Mouse (Mus musculus): ENCODE results near the gene Rbms2. TPM values are rescaled to one million over a fixed set of nuclear protein-coding genes. Genes with fewer than 3 reads are reported as not detected.
A peak's percentile ranks its signal among the peaks of the same experiment; 100 is the strongest.
"Not testable (repeated sequence)": the region's sequence is repeated elsewhere in the genome, so short reads cannot be mapped to it uniquely, and the experiment has no call there.

Rbms2 gene
- 35.8 and 37.7 TPM in 2 replicates for polyA plus RNA-seq (2015; fragmentation: Nextera tagmentation; extraction: Ambion mirVana)

- Histone ChIP-seq H3K4me2 (ENCODE audit: low read depth, low read length) (peak within 1 kb of the TSS; percentile 69), H3K27me3 (ENCODE audit: control insufficient read depth, insufficient read depth, low read length) (no peaks in the 10 kb centered on the region), H3K4me3 (ENCODE audit: low read length) (peak within 1 kb of the TSS; percentile 53), H3K27ac (ENCODE audit: low read length) (peak within 1 kb of the TSS; percentile 91), H3K4me1 (ENCODE audit: control insufficient read depth, insufficient read depth, low read length) (peaks cover 16% of the 10 kb centered on the region), H3K9ac (ENCODE audit: low read length) (peak within 1 kb of the TSS; percentile 78), H3K9me3 (replicated peaks; ENCODE audit: control insufficient read depth, low read length) (no peaks in the 10 kb centered on the region), H3K36me3 (ENCODE audit: control insufficient read depth, insufficient read depth) (no peaks in the 10 kb centered on the region)
- WGBS = 4% methylated on average over 6 of the region's 6 CpGs
- no peak for ATAC-seq (replicated peaks; ENCODE audit: extremely low read depth, insufficient read depth, low FRiP score)
Observed at GRCm38 (mm10) chr10:128179989-128180388, at the start of gene Rbms2. Gene Rbms2 (minus strand): TSS chr10:128180297.

- no peak for ATAC-seq (replicated peaks; ENCODE audit: extremely low read depth, insufficient read depth, low FRiP score)
- no peaks in the 10 kb centered on the region for H3K9me3 ChIP-seq (replicated peaks; ENCODE audit: control insufficient read depth, low read length)
- WGBS = 91% methylated on average over 8 of the region's 8 CpGs
Observed at GRCm38 (mm10) chr10:128228009-128228408, 47.9 kb upstream of the Rbms2 start.

GRCm38 (mm10) chr10:128227592-128227991 lies 47.5 kb upstream of the Rbms2 start:
- Histone ChIP-seq H3K36me3 (ENCODE audit: control insufficient read depth, insufficient read depth) (no peaks in the 10 kb centered on the region), H3K4me2 (ENCODE audit: low read depth, low read length) (no peak overlapping the region), H3K27me3 (ENCODE audit: control insufficient read depth, insufficient read depth, low read length) (no peaks in the 10 kb centered on the region), H3K4me1 (ENCODE audit: control insufficient read depth, insufficient read depth, low read length) (peaks cover 10% of the 10 kb centered on the region), H3K27ac (ENCODE audit: low read length) (no peak overlapping the region), H3K4me3 (ENCODE audit: low read length) (no peak overlapping the region), H3K9me3 (replicated peaks; ENCODE audit: control insufficient read depth, low read length) (no peaks in the 10 kb centered on the region), H3K9ac (ENCODE audit: low read length) (0 out of 2 replicates have a peak overlapping the region, but pooled peaks have one; percentile 25)
- WGBS = 69% methylated on average over 9 of the region's 9 CpGs
- ATAC-seq (replicated peaks; ENCODE audit: extremely low read depth, insufficient read depth, low FRiP score) = no peak

More at GRCm38 (mm10) chr10:128228009-128228408, 47.9 kb upstream of the Rbms2 start:
- Histone ChIP-seq H3K4me1 (ENCODE audit: control insufficient read depth, insufficient read depth, low read length) (peaks cover 13% of the 10 kb centered on the region), H3K27ac (ENCODE audit: low read length) (no peak overlapping the region), H3K36me3 (ENCODE audit: control insufficient read depth, insufficient read depth) (no peaks in the 10 kb centered on the region), H3K27me3 (ENCODE audit: control insufficient read depth, insufficient read depth, low read length) (no peaks in the 10 kb centered on the region), H3K4me3 (ENCODE audit: low read length) (no peak overlapping the region), H3K9ac (ENCODE audit: low read length) (0 out of 2 replicates have a peak overlapping the region, but pooled peaks have one; percentile 25), H3K4me2 (ENCODE audit: low read depth, low read length) (no peak overlapping the region)

- no peaks in the 10 kb centered on the region for H3K9me3 ChIP-seq (replicated peaks; ENCODE audit: control insufficient read depth, low read length)
- H3K4me3 ChIP-seq (ENCODE audit: low read length) = no peak within 1 kb of the TSS
- H3K4me1 ChIP-seq (ENCODE audit: control insufficient read depth, insufficient read depth, low read length) = peaks cover 4% of the 10 kb centered on the region; the same call in 1 of the 2 replicates
- no peak within 1 kb of the TSS for H3K27ac ChIP-seq (ENCODE audit: low read length)
- WGBS = 50% methylated on average over 4 of the region's 4 CpGs
- ATAC-seq (replicated peaks; ENCODE audit: extremely low read depth, insufficient read depth, low FRiP score) = no peak
- H3K4me2 ChIP-seq (ENCODE audit: low read depth, low read length) = no peak within 1 kb of the TSS
- H3K9ac ChIP-seq (ENCODE audit: low read length) = no peak within 1 kb of the TSS; the same call in 1 of the 2 replicates
- no peaks in the 10 kb centered on the region for H3K36me3 ChIP-seq (ENCODE audit: control insufficient read depth, insufficient read depth)
- H3K27me3 ChIP-seq (ENCODE audit: control insufficient read depth, insufficient read depth, low read length) = no peaks in the 10 kb centered on the region
Observed at GRCm38 (mm10) chr10:128225538-128225937, 45.4 kb upstream of the Rbms2 start, which contains the start of gene Mip. Gene Mip (plus strand): TSS chr10:128225838.

GRCm38 (mm10) chr10:128225064-128225463 lies 45.0 kb upstream of the Rbms2 start:
- no peak overlapping the region for H3K4me2 ChIP-seq (ENCODE audit: low read depth, low read length)
- no peaks in the 10 kb centered on the region for H3K9me3 ChIP-seq (replicated peaks; ENCODE audit: control insufficient read depth, low read length)
- H3K4me1 ChIP-seq (ENCODE audit: control insufficient read depth, insufficient read depth, low read length) = peaks cover 4% of the 10 kb centered on the region; the same call in 1 of the 2 replicates
- no peak overlapping the region for H3K4me3 ChIP-seq (ENCODE audit: low read length)
- H3K36me3 ChIP-seq (ENCODE audit: control insufficient read depth, insufficient read depth) = no peaks in the 10 kb centered on the region
- 50% methylated on average over 5 of the region's 5 CpGs for WGBS
- H3K27ac ChIP-seq (ENCODE audit: low read length) = no peak overlapping the region
- no peaks in the 10 kb centered on the region for H3K27me3 ChIP-seq (ENCODE audit: control insufficient read depth, insufficient read depth, low read length)
- H3K9ac ChIP-seq (ENCODE audit: low read length) = no peak overlapping the region; the same call in 1 of the 2 replicates
- no peak for ATAC-seq (replicated peaks; ENCODE audit: extremely low read depth, insufficient read depth, low FRiP score)

- Histone ChIP-seq H3K4me2 (ENCODE audit: low read depth, low read length) (no peak overlapping the region), H3K4me1 (ENCODE audit: control insufficient read depth, insufficient read depth, low read length) (no peaks in the 10 kb centered on the region), H3K27ac (ENCODE audit: low read length) (no peak overlapping the region), H3K36me3 (ENCODE audit: control insufficient read depth, insufficient read depth) (no peaks in the 10 kb centered on the region), H3K9ac (ENCODE audit: low read length) (no peak overlapping the region), H3K9me3 (replicated peaks; ENCODE audit: control insufficient read depth, low read length) (no peaks in the 10 kb centered on the region), H3K27me3 (ENCODE audit: control insufficient read depth, insufficient read depth, low read length) (no peaks in the 10 kb centered on the region), H3K4me3 (ENCODE audit: low read length) (no peak overlapping the region)
- no peak for ATAC-seq (replicated peaks; ENCODE audit: extremely low read depth, insufficient read depth, low FRiP score)
- WGBS = 51% methylated on average over 16 of the region's 16 CpGs
Observed at GRCm38 (mm10) chr10:128221533-128222286, 41.6 kb upstream of the Rbms2 start.

- H3K4me3 ChIP-seq (ENCODE audit: low read length) = no peak overlapping the region
- WGBS = 88% methylated on average over 18 of the region's 18 CpGs
Observed at GRCm38 (mm10) chr10:128218387-128219117, 38.5 kb upstream of the Rbms2 start.

GRCm38 (mm10) chr10:128214981-128215380 lies 34.9 kb upstream of the Rbms2 start:
- no peak overlapping the region for H3K4me3 ChIP-seq (ENCODE audit: low read length)
- H3K27ac ChIP-seq (ENCODE audit: low read length) = no peak overlapping the region
- 80% methylated on average over 5 of the region's 5 CpGs for WGBS
- no peak overlapping the region for H3K9ac ChIP-seq (ENCODE audit: low read length)
- H3K4me1 ChIP-seq (ENCODE audit: control insufficient read depth, insufficient read depth, low read length) = peaks cover 7% of the 10 kb centered on the region
- no peaks in the 10 kb centered on the region for H3K36me3 ChIP-seq (ENCODE audit: control insufficient read depth, insufficient read depth)
- no peak for ATAC-seq (replicated peaks; ENCODE audit: extremely low read depth, insufficient read depth, low FRiP score)
- H3K9me3 ChIP-seq (replicated peaks; ENCODE audit: control insufficient read depth, low read length) = no peaks in the 10 kb centered on the region
- 0 out of 2 replicates have a peak, but pooled peaks cover 3% of the 10 kb centered on the region for H3K27me3 ChIP-seq (ENCODE audit: control insufficient read depth, insufficient read depth, low read length)
- no peak overlapping the region for H3K4me2 ChIP-seq (ENCODE audit: low read depth, low read length)

More at GRCm38 (mm10) chr10:128218387-128219117, 38.5 kb upstream of the Rbms2 start:
- H3K4me1 ChIP-seq (ENCODE audit: control insufficient read depth, insufficient read depth, low read length) = no peaks in the 10 kb centered on the region
- no peak overlapping the region for H3K4me2 ChIP-seq (ENCODE audit: low read depth, low read length)
- no peak overlapping the region for H3K27ac ChIP-seq (ENCODE audit: low read length)
- no peak for ATAC-seq (replicated peaks; ENCODE audit: extremely low read depth, insufficient read depth, low FRiP score)
- H3K9me3 ChIP-seq (replicated peaks; ENCODE audit: control insufficient read depth, low read length) = no peaks in the 10 kb centered on the region
- H3K36me3 ChIP-seq (ENCODE audit: control insufficient read depth, insufficient read depth) = no peaks in the 10 kb centered on the region
- 0 out of 2 replicates have a peak, but pooled peaks cover 1% of the 10 kb centered on the region for H3K27me3 ChIP-seq (ENCODE audit: control insufficient read depth, insufficient read depth, low read length)
- H3K9ac ChIP-seq (ENCODE audit: low read length) = no peak overlapping the region

GRCm38 (mm10) chr10:128214112-128214511 lies 34.0 kb upstream of the Rbms2 start:
- H3K9ac ChIP-seq (ENCODE audit: low read length); H3K27me3 ChIP-seq (ENCODE audit: control insufficient read depth, insufficient read depth, low read length); ATAC-seq (replicated peaks; ENCODE audit: extremely low read depth, insufficient read depth, low FRiP score); H3K4me3 ChIP-seq (ENCODE audit: low read length); H3K4me1 ChIP-seq (ENCODE audit: control insufficient read depth, insufficient read depth, low read length); H3K36me3 ChIP-seq (ENCODE audit: control insufficient read depth, insufficient read depth); H3K27ac ChIP-seq (ENCODE audit: low read length); H3K9me3 ChIP-seq (replicated peaks; ENCODE audit: control insufficient read depth, low read length); H3K4me2 ChIP-seq (ENCODE audit: low read depth, low read length): not testable (repeated sequence)
- whole genome bisulfite sequencing = 83% methylated on average over 4 of the region's 4 CpGs
